Mouse (Mus musculus) lung, adult 2 months (tissue): ENCODE data around the gene Fkbp3. TPM values are rescaled to one million over a fixed set of nuclear protein-coding genes. Genes with fewer than 3 reads are reported as not detected.

Source experiments
- DNase-seq: peaks from one replicate; pipeline ENCODE4 v3.0.0; 2022
- H3K4me1 ChIP-seq: fragments of 200-500 bp; 2 replicates; pipeline ENCODE4 v1.6.1; 2011; ENCODE audit warnings: low read length; ENCODE audit not compliant: control insufficient read depth, insufficient read depth
- H3K4me3 ChIP-seq: fragments of 200-500 bp; replicated peaks from 2 replicates; pipeline ENCODE3; 2011; ENCODE audit warnings: low read depth, mild to moderate bottlenecking, control low read depth, low read length; ENCODE audit errors: extremely low read depth
- CTCF ChIP-seq: fragments of 200-500 bp; IDR thresholded peaks from 2 replicates; pipeline ENCODE4 v1.5.1; 2011; ENCODE audit warnings: mild to moderate bottlenecking, low read length, control low read depth; ENCODE audit not compliant: insufficient read depth
- POLR2A ChIP-seq: fragments of 200-500 bp; IDR thresholded peaks from 2 replicates; pipeline ENCODE4 v1.6.1; 2011; ENCODE audit warnings: low read depth, mild to moderate bottlenecking, control low read depth, low read length, borderline replicate concordance; ENCODE audit errors: extremely low read depth
- WGBS: fragments of 180-500 bp; shearing (Covaris S2); methylation state at CpG from one replicate; pipeline ENCODE4 v1.1.7; 2018; 5-methylcytosine and 5-hydroxymethylcytosine counted together
- polyA plus RNA-seq: library from polyadenylated mRNA; depleted of rRNA; stranded (reverse); fragments of >200 nt; gene quantifications from 2 replicates; pipeline ENCODE4 v1.2.3, GENCODE M21; 2012; rRNA removed

Fkbp3 gene
- polyA plus RNA-seq, 1 experiment = 23.8 TPM

- TF ChIP-seq POLR2A (no peak), CTCF (no peak)
- WGBS = 6% methylated on average over 18 of the region's 18 CpGs
Measured at GRCm38 (mm10) chr12:65036892-65037545, 36.8 kb downstream of the Fkbp3 start.

GRCm38 (mm10) chr12:65036190-65036870, 37.5 kb downstream of the Fkbp3 start, which contains the start of gene Prpf39:
Gene Prpf39, plus strand, starts transcription at chr12:65036333.
- DNase-seq = peak; percentile 92
- Histone ChIP-seq H3K4me1 (peaks cover 7% of the 10 kb centered on the region), H3K4me3 (peak within 1 kb of the TSS; percentile 95)
- no peak for TF ChIP-seq CTCF
- peak; percentile 92 for TF ChIP-seq POLR2A
- under 1% methylated on average over 65 of the region's 65 CpGs for WGBS

More at GRCm38 (mm10) chr12:65036892-65037545, 36.8 kb downstream of the Fkbp3 start:
- H3K4me1 ChIP-seq = peaks cover 7% of the 10 kb centered on the region
- no peak for DNase-seq
- peak overlapping the region; percentile 95 for H3K4me3 ChIP-seq

- DNase-seq = no peak
- no peak for TF ChIP-seq CTCF
- no peak for TF ChIP-seq POLR2A
- WGBS = 40% methylated on average over 8 of the region's 8 CpGs
- peak overlapping the region; percentile 95 for H3K4me3 ChIP-seq
- peaks cover 7% of the 10 kb centered on the region for H3K4me1 ChIP-seq
Measured at GRCm38 (mm10) chr12:65035839-65036189, 38.0 kb downstream of the Fkbp3 start.

GRCm38 (mm10) chr12:65022842-65023241, 51.0 kb downstream of the Fkbp3 start:
- no peak for DNase-seq
- Histone ChIP-seq H3K4me1 (no peaks in the 10 kb centered on the region), H3K4me3 (no peak overlapping the region)
- TF ChIP-seq POLR2A (no peak), CTCF (no peak)
- WGBS = 98% methylated on average over 6 of the region's 6 CpGs

Other genes starting within 250 kb of the Fkbp3 start
- gene Gm527, start 156.1 kb downstream of the Fkbp3 start, polyA plus RNA-seq = 0.61 and 1.4 TPM in 2 replicates
- 1.8 and 3.8 TPM in 2 replicates for gene Klhl28, start 108.5 kb downstream of the Fkbp3 start, polyA plus RNA-seq
- gene Togaram1, start 108.2 kb downstream of the Fkbp3 start, polyA plus RNA-seq = 5.8 and 6.4 TPM in 2 replicates
- 8.5 and 13.2 TPM in 2 replicates for gene Prpf39, start 37.7 kb downstream of the Fkbp3 start, polyA plus RNA-seq
- 1.1 and 1.4 TPM in 2 replicates for gene Fancm, start 1.6 kb upstream of the Fkbp3 start, polyA plus RNA-seq
- 0.06 and 0.15 TPM in 2 replicates for gene Mis18bp1, start 98.6 kb upstream of the Fkbp3 start, polyA plus RNA-seq
- not detected in 2 replicates for gene Wdr20rt, start 151.5 kb upstream of the Fkbp3 start, polyA plus RNA-seq